Mouse (Mus musculus): ENCODE data around the gene Wbp2nl. TPM values are rescaled to one million over a fixed set of nuclear protein-coding genes. Genes with fewer than 3 reads are reported as not detected.

The Wbp2nl gene
- total RNA-seq (2014; fragmentation: Nextera tagmentation): 0.52 TPM in 1 of 2 replicates, not detected in the other
- total RNA-seq (2017): not detected in 2 replicates

- no peak for ATAC-seq (replicated peaks; ENCODE audit: poor library complexity, severe bottlenecking)
These were observed at the start of gene Wbp2nl for GRCm38 (mm10) chr15:82298764-82299561. TSS of gene Wbp2nl (plus strand) at chr15:82298954.

GRCm38 (mm10) chr15:82251579-82251978 lies 47.2 kb upstream of the Wbp2nl start:
- ATAC-seq (replicated peaks; ENCODE audit: poor library complexity, severe bottlenecking): no peak

- ATAC-seq (replicated peaks; ENCODE audit: poor library complexity, severe bottlenecking): no peak
These were observed 46.7 kb upstream of the Wbp2nl start, which contains the start of gene 1500009C09Rik for GRCm38 (mm10) chr15:82252097-82252496. TSS of gene 1500009C09Rik (plus strand) at chr15:82252397.

GRCm38 (mm10) chr15:82255248-82255647 lies 43.5 kb upstream of the Wbp2nl start:
- ATAC-seq (replicated peaks; ENCODE audit: poor library complexity, severe bottlenecking): no peak

- no peak for ATAC-seq (replicated peaks; ENCODE audit: poor library complexity, severe bottlenecking)
These were observed 42.8 kb upstream of the Wbp2nl start for GRCm38 (mm10) chr15:82255944-82256383.

- ATAC-seq (replicated peaks; ENCODE audit: poor library complexity, severe bottlenecking): peak; percentile 81
These were observed 39.2 kb upstream of the Wbp2nl start for GRCm38 (mm10) chr15:82259510-82259909.

- ATAC-seq (replicated peaks; ENCODE audit: poor library complexity, severe bottlenecking): peak; percentile 62; the same call in 1 of the 2 replicates
These were observed 32.4 kb upstream of the Wbp2nl start for GRCm38 (mm10) chr15:82266356-82266755.

- ATAC-seq (replicated peaks; ENCODE audit: poor library complexity, severe bottlenecking): no peak
These were observed 30.6 kb upstream of the Wbp2nl start for GRCm38 (mm10) chr15:82268185-82268584.

GRCm38 (mm10) chr15:82268783-82269182 lies 30.0 kb upstream of the Wbp2nl start:
- no peak for ATAC-seq (replicated peaks; ENCODE audit: poor library complexity, severe bottlenecking)

- peak; percentile 58 for ATAC-seq (replicated peaks; ENCODE audit: poor library complexity, severe bottlenecking)
These were observed 27.6 kb upstream of the Wbp2nl start for GRCm38 (mm10) chr15:82271201-82271600.

- ATAC-seq (replicated peaks; ENCODE audit: poor library complexity, severe bottlenecking): no peak
These were observed 26.5 kb upstream of the Wbp2nl start for GRCm38 (mm10) chr15:82272295-82272694.

GRCm38 (mm10) chr15:82274593-82274926 lies 24.2 kb upstream of the Wbp2nl start, which contains the start of gene Sept3:
TSS of gene Sept3 (plus strand) at chr15:82274893.
- ATAC-seq (replicated peaks; ENCODE audit: poor library complexity, severe bottlenecking): no peak

- ATAC-seq (replicated peaks; ENCODE audit: poor library complexity, severe bottlenecking): no peak
These were observed 23.5 kb upstream of the Wbp2nl start for GRCm38 (mm10) chr15:82274927-82275901.

GRCm38 (mm10) chr15:82277591-82277990 lies 21.2 kb upstream of the Wbp2nl start:
- ATAC-seq (replicated peaks; ENCODE audit: poor library complexity, severe bottlenecking): no peak; the same call in 1 of the 2 replicates

GRCm38 (mm10) chr15:82280638-82281037 lies 18.1 kb upstream of the Wbp2nl start:
- no peak for ATAC-seq (replicated peaks; ENCODE audit: poor library complexity, severe bottlenecking)

GRCm38 (mm10) chr15:82286157-82286556 lies 12.6 kb upstream of the Wbp2nl start:
- 0 out of 2 replicates have a peak, but pooled peaks have one; percentile 33 for ATAC-seq (replicated peaks; ENCODE audit: poor library complexity, severe bottlenecking)

GRCm38 (mm10) chr15:82290252-82290651 lies 8.5 kb upstream of the Wbp2nl start:
- no peak for ATAC-seq (replicated peaks; ENCODE audit: poor library complexity, severe bottlenecking)

- no peak for ATAC-seq (replicated peaks; ENCODE audit: poor library complexity, severe bottlenecking)
These were observed 5.9 kb upstream of the Wbp2nl start for GRCm38 (mm10) chr15:82292851-82293250.

GRCm38 (mm10) chr15:82293271-82293711 lies 5.5 kb upstream of the Wbp2nl start:
- peak; percentile 52 for ATAC-seq (replicated peaks; ENCODE audit: poor library complexity, severe bottlenecking)

- ATAC-seq (replicated peaks; ENCODE audit: poor library complexity, severe bottlenecking): peak; percentile 55; the same call in 1 of the 2 replicates
These were observed 4.7 kb upstream of the Wbp2nl start for GRCm38 (mm10) chr15:82294059-82294458.

- no peak for ATAC-seq (replicated peaks; ENCODE audit: poor library complexity, severe bottlenecking)
These were observed 8.4 kb downstream of the Wbp2nl start for GRCm38 (mm10) chr15:82307107-82307506.

All from granulocyte monocyte progenitor cell, adult 5-6 weeks (primary cell).